Mouse (Mus musculus) testis, adult 2 months (tissue): ENCODE measurements at regions not wholly inside any gene's neighbourhood (a gene's known extent, or its start where the extent isn't known, plus 50 kb on each side); places are given as distances from the start of the nearest gene placed in this dataset.

ENCODE experiments used
- H3K27ac ChIP-seq: fragments of 200-500 bp; 2 replicates; pipeline ENCODE4 v1.5.1; 2012; ENCODE audit warnings: low read depth, low read length; ENCODE audit not compliant: control insufficient read depth, insufficient read depth
- H3K27me3 ChIP-seq: fragments of 200-500 bp; 2 replicates; pipeline ENCODE4 v1.6.1; 2012; ENCODE audit warnings: mild to moderate bottlenecking, low read length, moderate library complexity; ENCODE audit not compliant: control insufficient read depth, insufficient read depth
- H3K36me3 ChIP-seq: fragments of 200-500 bp; 2 replicates; pipeline ENCODE4 v1.6.1; 2012; ENCODE audit warnings: mild to moderate bottlenecking, low read length; ENCODE audit not compliant: control insufficient read depth, insufficient read depth
- H3K4me1 ChIP-seq: fragments of 200-500 bp; 2 replicates; pipeline ENCODE4 v1.6.1; 2012; ENCODE audit warnings: low read length; ENCODE audit not compliant: control insufficient read depth, insufficient read depth
- H3K4me3 ChIP-seq: fragments of 200-500 bp; 2 replicates; pipeline ENCODE4 v1.5.1; 2012; ENCODE audit warnings: low read depth, mild to moderate bottlenecking, low read length, moderate library complexity, mixed read lengths; ENCODE audit not compliant: control insufficient read depth
- CTCF ChIP-seq: fragments of 200-500 bp; IDR thresholded peaks from 2 replicates; pipeline ENCODE4 v1.5.1; 2012; ENCODE audit warnings: low read depth, mild to moderate bottlenecking, inconsistent platforms, low read length, moderate library complexity; ENCODE audit not compliant: control insufficient read depth, insufficient read depth, insufficient replicate concordance
- POLR2A ChIP-seq: fragments of 200-500 bp; IDR thresholded peaks from 2 replicates; pipeline ENCODE4 v1.6.1; 2012; ENCODE audit warnings: low read depth, mild to moderate bottlenecking, inconsistent platforms, low read length, moderate library complexity; ENCODE audit not compliant: control insufficient read depth

DNA sequence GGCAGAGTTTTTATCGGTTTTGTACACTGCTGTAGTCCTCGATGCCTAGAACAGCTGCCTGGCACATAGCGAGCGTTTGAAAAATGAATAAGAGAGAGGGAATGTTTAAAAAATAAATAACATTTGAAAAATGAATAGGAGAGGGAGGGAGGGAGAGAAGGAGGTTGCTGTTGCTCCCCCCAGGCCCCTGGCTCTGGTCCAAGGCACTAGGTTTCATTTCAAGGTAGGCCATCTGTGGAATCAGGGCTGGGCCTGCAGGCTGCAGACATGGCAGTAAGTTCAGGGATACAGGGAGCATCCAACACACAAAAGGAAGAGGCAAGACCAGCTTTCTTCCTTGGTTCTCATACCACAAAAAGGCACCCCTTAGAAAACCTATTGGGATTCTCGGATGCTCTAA lies 156.5 kb downstream of the Cct6b start:
- Histone ChIP-seq H3K36me3 (no peaks in the 10 kb centered on the region), H3K4me3 (no peak overlapping the region), H3K4me1 (no peaks in the 10 kb centered on the region), H3K27ac (no peak overlapping the region), H3K27me3 (no peaks in the 10 kb centered on the region)
- TF ChIP-seq CTCF (no peak), POLR2A (no peak)

DNA sequence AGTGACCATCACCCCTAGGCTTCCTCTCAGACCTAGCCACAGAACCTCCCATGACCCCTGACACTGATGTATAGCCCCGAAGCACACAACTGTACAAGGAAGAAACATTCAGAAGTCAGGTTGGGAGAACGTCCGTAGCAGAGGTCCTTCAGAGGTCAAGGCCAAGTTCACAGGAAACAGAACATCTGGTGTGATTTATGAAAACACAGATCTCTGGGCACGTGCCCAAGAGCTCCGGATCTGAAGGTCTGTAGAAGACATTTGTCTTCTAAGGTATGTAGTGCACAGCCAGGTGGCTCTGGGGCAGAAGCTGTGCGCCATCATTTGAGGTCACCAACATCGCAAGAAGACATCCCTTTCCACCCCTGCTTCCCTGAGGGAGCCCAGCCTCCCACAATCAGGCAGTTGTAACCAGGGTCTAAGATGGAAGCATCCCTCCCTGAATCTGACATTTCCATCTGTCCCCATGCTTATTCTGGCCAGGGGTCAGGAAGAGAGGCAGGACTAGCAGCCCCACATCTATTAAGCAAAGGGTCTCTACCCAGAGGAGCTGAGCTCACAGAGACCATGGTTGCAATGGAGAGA lies 159.8 kb downstream of the Cct6b start:
- Histone ChIP-seq H3K27ac (no peak overlapping the region), H3K4me3 (no peak overlapping the region), H3K27me3 (no peaks in the 10 kb centered on the region), H3K36me3 (no peaks in the 10 kb centered on the region), H3K4me1 (no peaks in the 10 kb centered on the region)
- TF ChIP-seq POLR2A (no peak), CTCF (no peak)

GRCm38 (mm10) chr11:82602818-82603217 lies 161.3 kb downstream of the Cct6b start:
- Histone ChIP-seq H3K27me3 (no peaks in the 10 kb centered on the region), H3K27ac (no peak overlapping the region)
- TF ChIP-seq CTCF (no peak), POLR2A (no peak)

DNA sequence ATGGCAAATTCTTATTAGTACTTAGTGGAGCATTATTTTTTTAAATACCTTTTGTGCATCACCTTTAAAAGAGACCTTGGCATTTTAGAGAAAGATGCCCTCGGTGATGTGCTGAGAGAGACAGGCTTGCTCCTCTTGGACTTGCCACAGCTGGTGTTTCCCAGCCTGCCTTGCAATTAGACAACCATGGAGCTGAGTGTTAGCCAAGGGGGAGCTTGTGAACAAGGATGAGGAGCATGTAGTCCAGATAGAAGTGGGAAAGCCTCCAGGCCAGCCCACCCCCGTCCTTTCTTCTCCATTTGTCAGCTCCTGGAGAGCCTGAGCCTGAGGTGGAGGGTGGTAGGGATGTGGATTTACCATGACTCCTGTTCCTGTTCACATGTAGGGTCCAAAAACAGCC lies 161.9 kb downstream of the Cct6b start:
- no peak for TF ChIP-seq CTCF
- no peak for TF ChIP-seq POLR2A
- Histone ChIP-seq H3K4me1 (no peaks in the 10 kb centered on the region), H3K36me3 (no peaks in the 10 kb centered on the region), H3K4me3 (no peak overlapping the region), H3K27ac (no peak overlapping the region), H3K27me3 (no peaks in the 10 kb centered on the region)

More at GRCm38 (mm10) chr11:82602818-82603217, 161.3 kb downstream of the Cct6b start:
- Histone ChIP-seq H3K36me3 (no peaks in the 10 kb centered on the region), H3K4me1 (no peaks in the 10 kb centered on the region), H3K4me3 (no peak overlapping the region)

DNA sequence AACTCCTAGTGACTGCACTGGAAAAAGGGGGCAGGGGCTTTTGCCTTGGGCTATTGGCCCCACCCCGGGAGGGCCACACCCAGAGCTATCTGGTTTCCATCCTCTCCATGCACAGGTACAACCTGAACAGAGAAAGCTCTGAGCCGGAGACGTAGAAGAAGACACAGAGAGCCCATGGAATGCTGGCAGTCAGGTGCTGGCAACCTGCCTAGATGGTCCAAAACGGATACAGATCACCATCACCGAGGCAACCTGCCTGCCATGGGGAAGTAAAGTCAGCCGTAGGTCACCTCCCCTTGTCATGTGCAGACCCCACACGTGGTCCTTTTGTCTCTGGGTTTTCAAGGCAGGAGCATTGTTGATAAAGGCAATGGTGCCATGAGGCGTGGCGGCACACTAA lies 164.0 kb downstream of the Cct6b start:
- Histone ChIP-seq H3K4me3 (no peak overlapping the region), H3K36me3 (no peaks in the 10 kb centered on the region), H3K27me3 (no peaks in the 10 kb centered on the region), H3K27ac (no peak overlapping the region), H3K4me1 (no peaks in the 10 kb centered on the region)
- TF ChIP-seq POLR2A, result no peak
- no peak for TF ChIP-seq CTCF

DNA sequence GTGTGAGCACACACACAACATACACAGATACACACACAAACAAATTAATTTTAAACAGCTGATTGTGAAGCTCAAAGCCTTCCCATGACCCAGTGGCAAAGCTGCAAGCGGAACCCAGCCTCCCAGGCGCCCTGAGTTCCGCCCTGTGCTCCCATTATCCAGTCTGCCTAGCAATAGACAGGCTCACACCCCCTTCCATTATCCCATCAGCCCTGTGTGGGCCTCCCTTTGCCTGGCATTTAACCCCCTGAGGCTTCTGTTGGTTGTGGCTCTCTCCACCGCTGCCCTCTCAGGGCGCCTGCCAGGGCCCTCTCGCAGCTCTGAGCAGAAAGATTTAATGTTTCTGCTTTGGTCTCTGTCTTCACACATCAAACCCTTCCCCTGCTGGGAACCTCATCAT lies 166.4 kb downstream of the Cct6b start:
- TF ChIP-seq CTCF (no peak), POLR2A (no peak)
- Histone ChIP-seq H3K27ac (no peak overlapping the region), H3K27me3 (no peaks in the 10 kb centered on the region), H3K4me1 (no peaks in the 10 kb centered on the region), H3K36me3 (no peaks in the 10 kb centered on the region), H3K4me3 (no peak overlapping the region)

DNA sequence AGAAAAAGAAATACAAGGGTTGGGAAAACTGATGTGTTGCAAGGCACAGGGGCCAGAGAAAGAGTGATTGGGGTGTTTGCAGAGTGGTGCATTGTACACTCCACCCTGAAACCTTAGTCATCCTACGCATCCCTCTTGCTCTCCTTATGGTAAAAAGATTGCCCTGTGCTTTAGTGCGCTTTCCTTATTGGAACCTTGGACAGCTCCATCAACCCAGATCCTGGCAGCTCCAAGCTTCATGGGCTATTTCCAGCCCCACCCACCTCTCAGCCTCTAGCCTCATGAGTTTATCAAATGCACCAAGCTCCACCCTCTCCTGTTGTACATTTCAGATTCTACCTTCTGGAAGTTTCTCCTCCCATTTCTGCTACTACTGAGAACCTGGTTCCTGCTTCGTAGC lies 167.3 kb downstream of the Cct6b start:
- no peak overlapping the region for H3K27ac ChIP-seq
- H3K27me3 ChIP-seq, result no peaks in the 10 kb centered on the region
- no peaks in the 10 kb centered on the region for H3K4me1 ChIP-seq
- no peaks in the 10 kb centered on the region for H3K36me3 ChIP-seq
- TF ChIP-seq CTCF (no peak), POLR2A (no peak)
- no peak overlapping the region for H3K4me3 ChIP-seq

- Histone ChIP-seq H3K36me3 (no peaks in the 10 kb centered on the region), H3K4me3 (no peak overlapping the region), H3K27ac (no peak overlapping the region), H3K4me1 (peaks cover 3% of the 10 kb centered on the region; the same call in 1 of the 2 replicates), H3K27me3 (no peaks in the 10 kb centered on the region)
- TF ChIP-seq CTCF (no peak), POLR2A (no peak)
Observed at GRCm38 (mm10) chr11:82589761-82590160, 174.4 kb downstream of the Cct6b start.
